Mouse (Mus musculus) neural tube, embryonic 14.5 days (tissue): ENCODE results near the gene Aox3. TPM values are rescaled to one million over a fixed set of nuclear protein-coding genes. Genes with fewer than 3 reads are reported as not detected.

Experiments
- ATAC-seq: fragments of 200-750 bp; cut with Nextera tagmentation; 2 replicates; pipeline ENCODE4 v1.8.0; 2017; ENCODE audit warnings: low read depth, mild to moderate bottlenecking, moderate TSS enrichment, moderate library complexity
- H3K27ac ChIP-seq: fragments of 300-500 bp; sonication (generic); 2 replicates; pipeline ENCODE4 v1.5.1; 2014; ENCODE audit warnings: low read depth, mild to moderate bottlenecking, control low read depth, low read length, moderate library complexity, mixed read lengths
- H3K27me3 ChIP-seq: fragments of 300-500 bp; sonication (generic); 2 replicates; pipeline ENCODE4 v1.6.1; 2014; ENCODE audit warnings: low read length; ENCODE audit not compliant: control insufficient read depth, insufficient read depth
- H3K36me3 ChIP-seq: fragments of 300-500 bp; sonication (generic); 2 replicates; pipeline ENCODE4 v1.6.1; 2014; ENCODE audit warnings: low read length, mixed read lengths; ENCODE audit not compliant: control insufficient read depth, insufficient read depth
- H3K4me1 ChIP-seq: fragments of 300-500 bp; sonication (generic); 2 replicates; pipeline ENCODE4 v1.6.1; 2014; ENCODE audit warnings: low read length; ENCODE audit not compliant: control insufficient read depth, insufficient read depth
- H3K4me2 ChIP-seq: fragments of 300-500 bp; sonication (generic); 2 replicates; pipeline ENCODE4 v1.6.1; 2014; ENCODE audit warnings: mild to moderate bottlenecking, low read depth, low read length, control low read depth
- H3K4me3 ChIP-seq: fragments of 300-500 bp; sonication (generic); 2 replicates; pipeline ENCODE4 v1.5.1; 2014; ENCODE audit warnings: low read depth, low read length, control low read depth, mixed read lengths
- H3K9ac ChIP-seq: fragments of 300-500 bp; sonication (generic); replicated peaks from 2 replicates; pipeline ENCODE4 v1.6.1; 2014; ENCODE audit warnings: low read depth, mild to moderate bottlenecking, control low read depth, low read length, mixed read lengths
- H3K9me3 ChIP-seq: fragments of 300-500 bp; sonication (generic); 2 replicates; pipeline ENCODE4 v1.6.1; 2016; ENCODE audit warnings: low read length; ENCODE audit not compliant: control insufficient read depth
- WGBS: fragments of 180-500 bp; shearing (Covaris S2); extraction: QIAGEN DNeasy Blood & Tissue Kit; methylation state at CpG from one replicate; pipeline ENCODE4 v1.1.7; 2014; 5-methylcytosine and 5-hydroxymethylcytosine counted together
- polyA plus RNA-seq: library from polyadenylated mRNA; unstranded; fragments of >200 nt; fragmentation: Nextera tagmentation; extraction: Ambion mirVana; gene quantifications from 2 replicates; pipeline ENCODE4 v1.2.1, GENCODE M21; 2014

The Aox3 gene
- polyA plus RNA-seq, 1 experiment from 2014 or later, result 0.13 TPM

- no peaks in the 10 kb centered on the region for H3K36me3 ChIP-seq
- H3K27ac ChIP-seq, result no peak overlapping the region
- H3K4me1 ChIP-seq, result no peaks in the 10 kb centered on the region
- ATAC-seq, result no peak
- H3K9ac ChIP-seq, result no peak overlapping the region
- H3K4me3 ChIP-seq, result no peak overlapping the region
- 85% methylated on average over 3 of the region's 3 CpGs for WGBS
- no peaks in the 10 kb centered on the region for H3K9me3 ChIP-seq
- no peak overlapping the region for H3K4me2 ChIP-seq
- H3K27me3 ChIP-seq, result no peaks in the 10 kb centered on the region
Measured at GRCm38 (mm10) chr1:58244487-58244886, 131.6 kb downstream of the Aox3 start.

- ATAC-seq, result no peak
- no peaks in the 10 kb centered on the region for H3K9me3 ChIP-seq
- H3K27ac ChIP-seq, result no peak overlapping the region
- WGBS, result 74% methylated on average over 1 of the region's 1 CpGs
- no peaks in the 10 kb centered on the region for H3K4me1 ChIP-seq
- H3K4me3 ChIP-seq, result no peak overlapping the region
- no peak overlapping the region for H3K9ac ChIP-seq
- no peaks in the 10 kb centered on the region for H3K27me3 ChIP-seq
- H3K4me2 ChIP-seq, result no peak overlapping the region
- H3K36me3 ChIP-seq, result no peaks in the 10 kb centered on the region
Measured at GRCm38 (mm10) chr1:58248518-58248917, 135.6 kb downstream of the Aox3 start.

Other genes starting within 250 kb of the Aox3 start
- 1.9 and 2.4 TPM in 2 replicates for gene Sgo2a, start 117.2 kb upstream of the Aox3 start, polyA plus RNA-seq
- 25.7 and 28.8 TPM in 2 replicates for gene Kctd18, start 94.2 kb upstream of the Aox3 start, polyA plus RNA-seq
- gene Aox1, start 83.2 kb upstream of the Aox3 start, polyA plus RNA-seq, result 0.08 and 0.28 TPM in 2 replicates
- gene Aox4, start 97.3 kb downstream of the Aox3 start, polyA plus RNA-seq, result 0.51 and 1.1 TPM in 2 replicates
- gene Aox2, start 165.2 kb downstream of the Aox3 start, polyA plus RNA-seq, result not detected in 2 replicates